Mouse (Mus musculus): ENCODE data around the gene Akap10. TPM values are rescaled to one million over a fixed set of nuclear protein-coding genes. Genes with fewer than 3 reads are reported as not detected.

The Akap10 gene
- polyA plus RNA-seq (2014; fragmentation: Nextera tagmentation; extraction: Ambion mirVana), result 14.8 and 22.1 TPM in 2 replicates

GRCm38 (mm10) chr11:61930098-61930517 is at the start of gene Akap10:
Gene Akap10, minus strand, starts transcription at chr11:61930252.
- H3K27me3 ChIP-seq (ENCODE audit: control insufficient read depth, insufficient read depth, low read length), result no peaks in the 10 kb centered on the region
- WGBS, result under 1% methylated on average over 43 of the region's 43 CpGs
- H3K36me3 ChIP-seq (ENCODE audit: control insufficient read depth, insufficient read depth, low read length), result no peaks in the 10 kb centered on the region
- H3K4me2 ChIP-seq (replicated peaks; ENCODE audit: low read depth, low read length), result peak within 1 kb of the TSS; percentile 54
- H3K9me3 ChIP-seq (ENCODE audit: control insufficient read depth, low read length), result no peaks in the 10 kb centered on the region
- peak; percentile 96 for ATAC-seq (ENCODE audit: low FRiP score, low TSS enrichment)
- H3K4me3 ChIP-seq (ENCODE audit: low read length), result peak within 1 kb of the TSS; percentile 64
- peak within 1 kb of the TSS; percentile 76 for H3K27ac ChIP-seq (ENCODE audit: low read depth, low read length)
- peak within 1 kb of the TSS; percentile 71 for H3K9ac ChIP-seq (ENCODE audit: low read depth, low read length)
- peaks cover 12% of the 10 kb centered on the region; the same call in 1 of the 2 replicates for H3K4me1 ChIP-seq (ENCODE audit: control insufficient read depth, insufficient read depth, low read length)

DNA sequence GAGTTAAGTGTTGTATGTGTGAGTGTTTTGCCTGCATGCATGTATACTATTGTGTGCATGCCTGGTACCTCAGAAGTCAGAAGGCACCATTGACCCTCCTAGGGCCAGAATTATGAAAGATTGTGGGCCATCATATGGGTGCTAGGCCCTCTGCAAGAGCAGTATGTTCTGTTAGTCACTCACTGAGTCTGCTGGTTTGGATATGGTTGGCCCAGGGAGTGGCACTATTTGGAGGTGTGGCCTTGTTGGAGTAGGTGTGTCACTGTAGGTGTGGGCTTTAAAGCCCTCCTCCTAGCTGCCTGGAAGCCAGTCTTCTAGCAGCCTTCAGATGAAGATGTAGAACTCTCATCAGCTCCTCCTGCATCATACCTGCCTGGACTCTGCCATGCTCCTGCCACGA is 45.7 kb upstream of the Akap10 start:
- Histone ChIP-seq H3K36me3 (ENCODE audit: control insufficient read depth, insufficient read depth, low read length) (no peaks in the 10 kb centered on the region), H3K4me3 (ENCODE audit: low read length) (no peak overlapping the region), H3K4me1 (ENCODE audit: control insufficient read depth, insufficient read depth, low read length) (peaks cover 11% of the 10 kb centered on the region; the same call in 1 of the 2 replicates), H3K9ac (ENCODE audit: low read depth, low read length) (no peak overlapping the region), H3K4me2 (replicated peaks; ENCODE audit: low read depth, low read length) (no peak overlapping the region), H3K9me3 (ENCODE audit: control insufficient read depth, low read length) (no peaks in the 10 kb centered on the region), H3K27ac (ENCODE audit: low read depth, low read length) (no peak overlapping the region), H3K27me3 (ENCODE audit: control insufficient read depth, insufficient read depth, low read length) (no peaks in the 10 kb centered on the region)
- ATAC-seq (ENCODE audit: low FRiP score, low TSS enrichment), result no peak
- WGBS, result 82% methylated on average over 1 of the region's 1 CpGs

DNA sequence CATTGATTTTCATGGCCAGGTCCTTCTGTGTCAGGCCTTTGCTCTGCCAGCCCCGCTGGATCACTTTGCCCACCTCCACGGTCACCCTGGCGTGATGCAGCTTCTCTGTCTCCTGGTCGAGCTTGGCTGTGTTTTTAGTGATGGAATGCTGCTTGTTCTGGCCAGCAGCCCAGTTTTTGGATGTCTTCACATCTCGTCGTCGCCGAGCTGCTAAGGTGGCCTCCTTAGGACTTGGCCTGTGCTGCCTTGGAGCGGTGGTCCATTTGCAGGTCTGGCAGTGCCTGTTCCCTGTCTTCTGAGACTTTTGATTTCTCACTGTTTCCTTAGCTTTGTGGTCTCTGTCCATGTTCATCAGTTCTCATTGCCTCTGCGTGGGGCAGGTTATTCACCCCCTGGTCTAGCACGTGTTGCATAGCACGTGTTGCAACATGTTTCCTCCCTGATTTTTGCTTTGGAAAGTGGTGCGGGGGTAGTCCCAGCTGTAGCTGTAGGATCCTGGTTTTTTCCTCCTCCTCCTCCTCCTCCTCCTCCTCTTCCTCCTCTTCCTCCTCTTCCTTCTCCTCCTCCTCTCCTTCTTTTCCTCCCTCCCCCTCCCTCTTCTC is 44.2 kb upstream of the Akap10 start:
- WGBS, result 59% methylated on average over 13 of the region's 13 CpGs
- Histone ChIP-seq H3K27me3 (ENCODE audit: control insufficient read depth, insufficient read depth, low read length) (no peaks in the 10 kb centered on the region), H3K4me2 (replicated peaks; ENCODE audit: low read depth, low read length) (no peak overlapping the region), H3K9me3 (ENCODE audit: control insufficient read depth, low read length) (no peaks in the 10 kb centered on the region), H3K4me3 (ENCODE audit: low read length) (no peak overlapping the region), H3K36me3 (ENCODE audit: control insufficient read depth, insufficient read depth, low read length) (no peaks in the 10 kb centered on the region), H3K9ac (ENCODE audit: low read depth, low read length) (no peak overlapping the region), H3K27ac (ENCODE audit: low read depth, low read length) (no peak overlapping the region), H3K4me1 (ENCODE audit: control insufficient read depth, insufficient read depth, low read length) (peaks cover 11% of the 10 kb centered on the region; the same call in 1 of the 2 replicates)
- no peak for ATAC-seq (ENCODE audit: low FRiP score, low TSS enrichment)

DNA sequence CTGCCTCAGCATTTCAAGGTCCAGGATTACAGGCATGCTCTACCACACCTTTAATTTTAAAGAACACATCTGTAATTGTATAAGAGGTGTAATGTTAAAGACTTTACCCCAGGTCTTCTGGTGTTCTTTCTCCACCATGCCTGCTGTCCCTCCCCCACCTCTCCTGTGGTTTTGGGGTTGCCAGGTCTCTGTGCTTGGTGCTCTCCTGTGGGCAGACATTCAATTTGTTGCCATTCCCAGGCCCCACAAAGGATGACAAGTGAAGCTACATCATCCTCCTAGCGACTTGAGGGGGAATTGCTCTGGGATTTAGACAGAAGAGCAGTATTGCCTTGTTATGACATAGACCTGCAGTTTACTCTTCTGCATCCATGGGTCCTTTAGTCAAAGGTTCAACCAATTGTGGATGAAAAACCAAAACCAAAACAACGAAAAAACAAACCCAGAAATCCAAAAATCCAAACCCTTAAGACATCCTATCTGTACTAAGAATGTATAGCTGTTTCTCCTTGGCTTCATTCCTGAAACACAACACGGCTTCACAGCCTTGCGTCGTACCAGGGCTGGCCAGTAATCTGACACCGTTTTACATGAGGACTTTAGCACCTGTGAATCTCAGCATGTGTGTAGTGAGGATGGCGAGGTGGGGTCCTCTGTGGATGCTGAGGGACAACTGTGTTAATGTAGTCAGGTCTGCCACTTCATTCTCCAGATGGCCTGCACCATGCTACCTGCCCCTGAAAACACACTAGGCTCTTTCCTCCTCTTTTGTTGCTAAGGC is 41.6 kb upstream of the Akap10 start:
- H3K4me1 ChIP-seq (ENCODE audit: control insufficient read depth, insufficient read depth, low read length), result peaks cover 11% of the 10 kb centered on the region; the same call in 1 of the 2 replicates
- no peak overlapping the region for H3K27ac ChIP-seq (ENCODE audit: low read depth, low read length)
- H3K4me2 ChIP-seq (replicated peaks; ENCODE audit: low read depth, low read length), result no peak overlapping the region
- H3K36me3 ChIP-seq (ENCODE audit: control insufficient read depth, insufficient read depth, low read length), result no peaks in the 10 kb centered on the region
- H3K9ac ChIP-seq (ENCODE audit: low read depth, low read length), result no peak overlapping the region
- no peak for ATAC-seq (ENCODE audit: low FRiP score, low TSS enrichment)
- WGBS, result 35% methylated on average over 7 of the region's 7 CpGs
- no peak overlapping the region for H3K4me3 ChIP-seq (ENCODE audit: low read length)
- H3K27me3 ChIP-seq (ENCODE audit: control insufficient read depth, insufficient read depth, low read length), result no peaks in the 10 kb centered on the region
- no peaks in the 10 kb centered on the region for H3K9me3 ChIP-seq (ENCODE audit: control insufficient read depth, low read length)

DNA sequence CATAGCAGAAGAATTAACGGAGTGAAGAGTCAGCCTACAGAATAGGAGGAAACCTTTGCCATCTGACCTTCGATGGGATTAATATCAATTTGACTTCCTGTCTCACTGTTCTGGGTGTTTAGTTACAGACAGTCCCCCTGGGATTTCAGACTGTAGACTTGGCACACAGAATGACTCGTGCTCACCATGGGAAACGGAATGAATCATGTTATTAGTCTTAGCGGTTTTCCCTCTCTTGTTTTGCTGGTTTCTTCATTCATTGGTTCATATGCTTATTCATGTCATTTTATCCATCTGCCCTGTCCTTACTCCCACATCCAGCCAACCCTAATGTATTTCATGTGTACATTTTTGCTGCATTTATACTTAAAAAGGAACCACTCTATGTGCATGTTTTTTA is 40.8 kb upstream of the Akap10 start:
- no peak overlapping the region for H3K9ac ChIP-seq (ENCODE audit: low read depth, low read length)
- no peak for ATAC-seq (ENCODE audit: low FRiP score, low TSS enrichment)
- no peak overlapping the region for H3K4me3 ChIP-seq (ENCODE audit: low read length)
- no peaks in the 10 kb centered on the region for H3K9me3 ChIP-seq (ENCODE audit: control insufficient read depth, low read length)
- no peaks in the 10 kb centered on the region for H3K27me3 ChIP-seq (ENCODE audit: control insufficient read depth, insufficient read depth, low read length)
- H3K4me1 ChIP-seq (ENCODE audit: control insufficient read depth, insufficient read depth, low read length), result peaks cover 11% of the 10 kb centered on the region; the same call in 1 of the 2 replicates
- H3K27ac ChIP-seq (ENCODE audit: low read depth, low read length), result no peak overlapping the region
- 33% methylated on average over 5 of the region's 5 CpGs for WGBS
- H3K4me2 ChIP-seq (replicated peaks; ENCODE audit: low read depth, low read length), result no peak overlapping the region
- no peaks in the 10 kb centered on the region for H3K36me3 ChIP-seq (ENCODE audit: control insufficient read depth, insufficient read depth, low read length)

DNA sequence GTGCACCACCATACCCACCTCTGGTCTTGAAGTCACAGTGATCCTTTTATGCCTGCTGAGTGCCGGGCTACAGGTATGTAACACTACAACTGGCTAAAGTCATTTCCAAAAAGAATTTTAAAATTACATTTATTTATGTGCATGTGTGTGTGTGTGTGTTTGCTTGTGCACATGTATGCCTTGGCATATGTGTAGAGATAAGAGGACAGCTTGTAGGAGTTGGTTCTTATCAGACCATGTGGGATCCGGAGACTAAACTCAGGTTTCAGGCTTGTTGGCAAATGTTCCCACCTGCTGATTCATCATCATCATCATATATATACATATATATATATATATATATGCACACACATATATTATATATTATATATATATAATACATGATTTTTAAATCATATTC is 38.8 kb upstream of the Akap10 start:
- Histone ChIP-seq H3K4me2 (replicated peaks; ENCODE audit: low read depth, low read length) (no peak overlapping the region), H3K4me1 (ENCODE audit: control insufficient read depth, insufficient read depth, low read length) (peaks cover 6% of the 10 kb centered on the region; the same call in 1 of the 2 replicates), H3K9ac (ENCODE audit: low read depth, low read length) (no peak overlapping the region), H3K27me3 (ENCODE audit: control insufficient read depth, insufficient read depth, low read length) (no peaks in the 10 kb centered on the region), H3K36me3 (ENCODE audit: control insufficient read depth, insufficient read depth, low read length) (no peaks in the 10 kb centered on the region), H3K27ac (ENCODE audit: low read depth, low read length) (no peak overlapping the region), H3K9me3 (ENCODE audit: control insufficient read depth, low read length) (no peaks in the 10 kb centered on the region), H3K4me3 (ENCODE audit: low read length) (no peak overlapping the region)
- 94% methylated on average over 2 of the region's 2 CpGs for WGBS
- no peak for ATAC-seq (ENCODE audit: low FRiP score, low TSS enrichment)

GRCm38 (mm10) chr11:61967034-61967433 is 37.0 kb upstream of the Akap10 start:
- no peaks in the 10 kb centered on the region for H3K4me1 ChIP-seq (ENCODE audit: control insufficient read depth, insufficient read depth, low read length)
- H3K27me3 ChIP-seq (ENCODE audit: control insufficient read depth, insufficient read depth, low read length), result no peaks in the 10 kb centered on the region
- WGBS, result 90% methylated on average over 8 of the region's 8 CpGs
- no peaks in the 10 kb centered on the region for H3K36me3 ChIP-seq (ENCODE audit: control insufficient read depth, insufficient read depth, low read length)
- no peak overlapping the region for H3K9ac ChIP-seq (ENCODE audit: low read depth, low read length)
- no peak overlapping the region for H3K4me3 ChIP-seq (ENCODE audit: low read length)
- no peak overlapping the region for H3K27ac ChIP-seq (ENCODE audit: low read depth, low read length)
- H3K4me2 ChIP-seq (replicated peaks; ENCODE audit: low read depth, low read length), result no peak overlapping the region
- no peak for ATAC-seq (ENCODE audit: low FRiP score, low TSS enrichment)
- no peaks in the 10 kb centered on the region for H3K9me3 ChIP-seq (ENCODE audit: control insufficient read depth, low read length)

DNA sequence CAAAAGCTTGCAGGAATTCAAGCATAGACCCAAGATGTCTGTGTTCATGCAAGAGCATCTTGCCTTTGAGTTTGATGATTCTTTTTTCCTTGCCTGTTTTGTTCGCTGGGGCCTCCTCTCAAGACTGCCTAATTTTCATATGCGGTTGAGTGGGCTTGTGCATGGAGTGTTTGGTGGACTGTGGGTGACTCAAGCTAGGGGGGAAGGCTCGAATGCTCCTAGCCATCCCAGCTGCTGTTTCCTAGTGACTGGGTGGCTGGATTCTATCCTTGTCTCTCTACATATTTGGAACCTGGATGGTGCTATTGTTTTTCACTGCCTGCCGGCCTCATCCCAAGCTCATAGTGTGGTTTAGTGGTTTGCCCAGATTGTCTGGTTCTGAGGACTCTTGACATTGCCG is 34.6 kb upstream of the Akap10 start:
- H3K9me3 ChIP-seq (ENCODE audit: control insufficient read depth, low read length), result no peaks in the 10 kb centered on the region
- no peak for ATAC-seq (ENCODE audit: low FRiP score, low TSS enrichment)
- 91% methylated on average over 5 of the region's 5 CpGs for WGBS
- H3K27ac ChIP-seq (ENCODE audit: low read depth, low read length), result no peak overlapping the region
- H3K4me2 ChIP-seq (replicated peaks; ENCODE audit: low read depth, low read length), result no peak overlapping the region
- no peaks in the 10 kb centered on the region for H3K4me1 ChIP-seq (ENCODE audit: control insufficient read depth, insufficient read depth, low read length)
- no peaks in the 10 kb centered on the region for H3K36me3 ChIP-seq (ENCODE audit: control insufficient read depth, insufficient read depth, low read length)
- H3K9ac ChIP-seq (ENCODE audit: low read depth, low read length), result no peak overlapping the region
- peaks cover 1% of the 10 kb centered on the region; the same call in 1 of the 2 replicates for H3K27me3 ChIP-seq (ENCODE audit: control insufficient read depth, insufficient read depth, low read length)
- no peak overlapping the region for H3K4me3 ChIP-seq (ENCODE audit: low read length)

DNA sequence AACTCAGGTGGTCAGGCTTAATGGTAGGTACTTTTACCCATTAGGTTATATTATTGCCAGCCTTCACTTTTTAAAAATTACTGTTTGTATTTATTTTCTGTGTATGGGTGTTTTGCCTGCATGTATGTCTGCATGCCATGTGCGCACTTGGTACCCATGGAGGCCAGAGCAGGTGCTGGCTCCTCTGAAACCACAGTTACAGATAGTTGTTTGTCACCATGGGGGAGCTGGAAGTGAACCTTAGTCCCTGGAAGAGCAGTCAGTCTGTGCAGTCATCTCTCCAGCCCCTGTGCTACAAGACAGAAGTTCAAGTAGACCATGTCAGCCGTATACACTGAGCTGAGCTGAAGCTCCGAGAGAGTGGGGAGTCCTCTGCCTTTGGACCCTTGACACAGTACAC is 33.1 kb upstream of the Akap10 start:
- Histone ChIP-seq H3K36me3 (ENCODE audit: control insufficient read depth, insufficient read depth, low read length) (no peaks in the 10 kb centered on the region), H3K9me3 (ENCODE audit: control insufficient read depth, low read length) (no peaks in the 10 kb centered on the region), H3K9ac (ENCODE audit: low read depth, low read length) (no peak overlapping the region), H3K27me3 (ENCODE audit: control insufficient read depth, insufficient read depth, low read length) (peaks cover 9% of the 10 kb centered on the region), H3K4me3 (ENCODE audit: low read length) (no peak overlapping the region), H3K4me1 (ENCODE audit: control insufficient read depth, insufficient read depth, low read length) (no peaks in the 10 kb centered on the region), H3K4me2 (replicated peaks; ENCODE audit: low read depth, low read length) (no peak overlapping the region), H3K27ac (ENCODE audit: low read depth, low read length) (no peak overlapping the region)
- no peak for ATAC-seq (ENCODE audit: low FRiP score, low TSS enrichment)
- WGBS, result 87% methylated on average over 3 of the region's 3 CpGs

Data from kidney, embryonic 14.5 days (tissue).